Mouse (Mus musculus): ENCODE measurements around the gene Ctcfl. TPM values are rescaled to one million over a fixed set of nuclear protein-coding genes. Genes with fewer than 3 reads are reported as not detected.

The Ctcfl gene
- total and polyA plus RNA-seq, 2 experiments from 2014 or later: 0.06 TPM; not detected in 1

GRCm38 (mm10) chr2:173154513-173154912, 35.2 kb upstream of the Ctcfl start:
- Histone ChIP-seq H3K27me3 (ENCODE audit: insufficient read depth, low read length) (no peaks in the 10 kb centered on the region), H3K36me3 (ENCODE audit: insufficient read depth) (no peaks in the 10 kb centered on the region), H3K9me3 (ENCODE audit: low read length) (no peaks in the 10 kb centered on the region), H3K27ac (ENCODE audit: low read depth, low read length) (no peak overlapping the region), H3K4me1 (ENCODE audit: insufficient read depth) (no peaks in the 10 kb centered on the region), H3K4me3 (ENCODE audit: low read depth, low read length) (no peak overlapping the region), H3K4me2 (ENCODE audit: low read depth) (no peak overlapping the region), H3K9ac (no peak overlapping the region)
- DNase-seq: no peak
- WGBS: 93% methylated on average over 13 of the region's 13 CpGs
- no peak for ATAC-seq
- no peak for TF ChIP-seq CTCF (IDR thresholded peaks at IDR 0.05; ENCODE audit: low read depth)

- Histone ChIP-seq H3K4me3 (ENCODE audit: low read depth, low read length) (no peak overlapping the region), H3K9me3 (ENCODE audit: low read length) (no peaks in the 10 kb centered on the region), H3K36me3 (ENCODE audit: insufficient read depth) (no peaks in the 10 kb centered on the region), H3K27ac (ENCODE audit: low read depth, low read length) (no peak overlapping the region), H3K4me1 (ENCODE audit: insufficient read depth) (no peaks in the 10 kb centered on the region), H3K27me3 (ENCODE audit: insufficient read depth, low read length) (no peaks in the 10 kb centered on the region), H3K9ac (no peak overlapping the region), H3K4me2 (ENCODE audit: low read depth) (no peak overlapping the region)
- TF ChIP-seq CTCF (IDR thresholded peaks at IDR 0.05; ENCODE audit: low read depth): no peak
- ATAC-seq (no peak), DNase-seq (no peak)
- 89% methylated on average over 10 of the region's 10 CpGs for WGBS
Observed at GRCm38 (mm10) chr2:173153266-173153665, 33.9 kb upstream of the Ctcfl start.

- DNase-seq: no peak
- Histone ChIP-seq H3K9me3 (ENCODE audit: low read length) (no peaks in the 10 kb centered on the region), H3K4me3 (ENCODE audit: low read depth, low read length) (no peak within 1 kb of the TSS), H3K27me3 (ENCODE audit: insufficient read depth, low read length) (no peaks in the 10 kb centered on the region), H3K27ac (ENCODE audit: low read depth, low read length) (no peak within 1 kb of the TSS), H3K36me3 (ENCODE audit: insufficient read depth) (no peaks in the 10 kb centered on the region), H3K9ac (no peak within 1 kb of the TSS), H3K4me2 (ENCODE audit: low read depth) (no peak within 1 kb of the TSS), H3K4me1 (ENCODE audit: insufficient read depth) (no peaks in the 10 kb centered on the region)
- ATAC-seq: no peak
- no peak for TF ChIP-seq CTCF (IDR thresholded peaks at IDR 0.05; ENCODE audit: low read depth)
- 85% methylated on average over 13 of the region's 13 CpGs for WGBS
Observed at GRCm38 (mm10) chr2:173152436-173153151, 33.3 kb upstream of the Ctcfl start, which contains the start of gene Pck1. Pck1 (plus strand) TSS chr2:173153048.

- H3K27ac ChIP-seq (ENCODE audit: low read depth, low read length): no peak overlapping the region
- no peaks in the 10 kb centered on the region for H3K27me3 ChIP-seq (ENCODE audit: insufficient read depth, low read length)
- no peak overlapping the region for H3K9ac ChIP-seq
- H3K4me3 ChIP-seq (ENCODE audit: low read depth, low read length): no peak overlapping the region
- H3K4me2 ChIP-seq (ENCODE audit: low read depth): no peak overlapping the region
- WGBS: 84% methylated on average over 7 of the region's 7 CpGs
- DNase-seq (no peak), ATAC-seq (no peak)
- H3K9me3 ChIP-seq (ENCODE audit: low read length): no peaks in the 10 kb centered on the region
- no peaks in the 10 kb centered on the region for H3K4me1 ChIP-seq (ENCODE audit: insufficient read depth)
- no peak for TF ChIP-seq CTCF (IDR thresholded peaks at IDR 0.05; ENCODE audit: low read depth)
- H3K36me3 ChIP-seq (ENCODE audit: insufficient read depth): no peaks in the 10 kb centered on the region
Observed at GRCm38 (mm10) chr2:173151784-173152284, 32.5 kb upstream of the Ctcfl start.

- Histone ChIP-seq H3K9me3 (ENCODE audit: low read length) (no peaks in the 10 kb centered on the region), H3K27ac (ENCODE audit: low read depth, low read length) (no peak overlapping the region), H3K27me3 (ENCODE audit: insufficient read depth, low read length) (no peaks in the 10 kb centered on the region), H3K9ac (no peak overlapping the region), H3K4me3 (ENCODE audit: low read depth, low read length) (no peak overlapping the region), H3K36me3 (ENCODE audit: insufficient read depth) (no peaks in the 10 kb centered on the region), H3K4me2 (ENCODE audit: low read depth) (no peak overlapping the region), H3K4me1 (ENCODE audit: insufficient read depth) (no peaks in the 10 kb centered on the region)
- ATAC-seq (no peak), DNase-seq (no peak)
- TF ChIP-seq CTCF (IDR thresholded peaks at IDR 0.05; ENCODE audit: low read depth): no peak
- WGBS: 87% methylated on average over 5 of the region's 5 CpGs
Observed at GRCm38 (mm10) chr2:173151352-173151751, 32.0 kb upstream of the Ctcfl start.

- H3K4me2 ChIP-seq (ENCODE audit: low read depth): no peak overlapping the region
- 85% methylated on average over 5 of the region's 5 CpGs for WGBS
- H3K9me3 ChIP-seq (ENCODE audit: low read length): no peaks in the 10 kb centered on the region
- DNase-seq (no peak), ATAC-seq (no peak)
- no peak overlapping the region for H3K4me3 ChIP-seq (ENCODE audit: low read depth, low read length)
- H3K27ac ChIP-seq (ENCODE audit: low read depth, low read length): no peak overlapping the region
- TF ChIP-seq CTCF (IDR thresholded peaks at IDR 0.05; ENCODE audit: low read depth): no peak
- no peaks in the 10 kb centered on the region for H3K36me3 ChIP-seq (ENCODE audit: insufficient read depth)
- H3K27me3 ChIP-seq (ENCODE audit: insufficient read depth, low read length): peaks cover 3% of the 10 kb centered on the region; the same call in 1 of the 2 replicates
- no peak overlapping the region for H3K9ac ChIP-seq
- H3K4me1 ChIP-seq (ENCODE audit: insufficient read depth): no peaks in the 10 kb centered on the region
Observed at GRCm38 (mm10) chr2:173148001-173148400, 28.7 kb upstream of the Ctcfl start.

- no peak for DNase-seq
- Histone ChIP-seq H3K9me3 (ENCODE audit: low read length) (no peaks in the 10 kb centered on the region), H3K4me1 (ENCODE audit: insufficient read depth) (no peaks in the 10 kb centered on the region), H3K9ac (no peak overlapping the region), H3K4me3 (ENCODE audit: low read depth, low read length) (no peak overlapping the region), H3K27me3 (ENCODE audit: insufficient read depth, low read length) (peaks cover 3% of the 10 kb centered on the region; the same call in 1 of the 2 replicates), H3K4me2 (ENCODE audit: low read depth) (no peak overlapping the region), H3K27ac (ENCODE audit: low read depth, low read length) (no peak overlapping the region), H3K36me3 (ENCODE audit: insufficient read depth) (no peaks in the 10 kb centered on the region)
- no peak for ATAC-seq
- WGBS: 83% methylated on average over 6 of the region's 6 CpGs
- TF ChIP-seq CTCF (IDR thresholded peaks at IDR 0.05; ENCODE audit: low read depth): no peak
Observed at GRCm38 (mm10) chr2:173146728-173147127, 27.4 kb upstream of the Ctcfl start.

Measured in forebrain, postnatal 0 days (tissue).